Mouse (Mus musculus): ENCODE measurements around the gene Olfr1375. TPM values are rescaled to one million over a fixed set of nuclear protein-coding genes. Genes with fewer than 3 reads are reported as not detected.

The Olfr1375 gene
- total RNA-seq, 2 experiments from 2014 or later = not detected

Other genes starting within 250 kb of the Olfr1375 start
- gene Zfp354c, start 220.4 kb upstream of the Olfr1375 start, total RNA-seq (2021) = 10 to 100 TPM; 45.4 to 47.2 TPM
- 1 to 10 TPM; 2.5 to 3.1 TPM for gene Zfp879, start 206.6 kb upstream of the Olfr1375 start, total RNA-seq (2021)
- gene Grm6, start 197.4 kb upstream of the Olfr1375 start, total RNA-seq (2021) = not detected
- gene Zfp454, start 160.5 kb upstream of the Olfr1375 start, total RNA-seq (2021) = 1 to 10 TPM; 5.4 to 5.6 TPM
- 10 to 100 TPM; 23.8 to 25.8 TPM for gene Zfp2, start 131.9 kb upstream of the Olfr1375 start, total RNA-seq (2021)
- 1 to 10 TPM; 6.1 to 8.8 TPM for gene Zfp354b, start 116.5 kb upstream of the Olfr1375 start, total RNA-seq (2021)
- gene 4933414I15Rik, start 104.3 kb upstream of the Olfr1375 start, total RNA-seq (2021) = not detected
- gene Prop1, start 94.3 kb upstream of the Olfr1375 start, total RNA-seq (2021) = not detected
- not detected for gene Olfr1378, start 81.6 kb upstream of the Olfr1375 start, total RNA-seq (2021)
- gene Olfr1377, start 66.1 kb upstream of the Olfr1375 start, total RNA-seq (2021) = not detected
- not detected for gene Olfr51, start 44.5 kb upstream of the Olfr1375 start, total RNA-seq (2021)
- not detected for gene Olfr54, start 33.9 kb upstream of the Olfr1375 start, total RNA-seq (2021)
- gene Zfp354a, start 11.1 kb downstream of the Olfr1375 start, total RNA-seq (2021) = 1 to 10 TPM; 6.5 to 7.7 TPM
- not detected for gene Gm12569, start 172.4 kb downstream of the Olfr1375 start, total RNA-seq (2021)
- gene Clk4, start 213.6 kb downstream of the Olfr1375 start, total RNA-seq (2021) = 100 to 1,000 TPM; 105 to 112 TPM
- not detected for gene BC049762, start 214.9 kb downstream of the Olfr1375 start, total RNA-seq (2021)
- 10 to 100 TPM in 1 of 2 experiments, 1 to 10 TPM in 1; 8.2 to 14.2 TPM for gene Col23a1, start 241.8 kb downstream of the Olfr1375 start, total RNA-seq (2021)

Data from left cerebral cortex, adult 18-20 months (tissue).